ENCODE assay signal across 8 mouse cellular contexts in genomic region chr16:4558980-4559631, GRCm38 (mm10). TPM values are rescaled to one million over a fixed set of nuclear protein-coding genes. Genes with fewer than 3 reads are reported as not detected.
DNase-seq lines count a peak whose midpoint lies in the region; TF ChIP-seq lines count a peak whose summit lies in the region.

No protein-coding gene starts in this region.

- H3K4me3 ChIP-seq in cerebellum, adult 2 months (replicated peaks; ENCODE audit: insufficient read depth, low read depth, low read length) = peak overlapping the region; percentile 87
- H3K4me3 ChIP-seq in hindbrain, embryonic 10.5 days = peak overlapping the region; percentile 81

- WGBS in cerebellum, adult 2 months = under 1% methylated on average over 43 of the region's 43 CpGs
- WGBS in hindbrain, embryonic 10.5 days = under 1% methylated on average over 43 of the region's 43 CpGs

- H3K9me3 ChIP-seq in hindbrain, embryonic 10.5 days = no peaks in the 10 kb centered on the region

- no peaks in the 10 kb centered on the region for H3K4me1 ChIP-seq in cerebellum, adult 2 months (ENCODE audit: control insufficient read depth, insufficient read depth, low read length)
- peaks cover 24% of the 10 kb centered on the region for H3K4me1 ChIP-seq in hindbrain, embryonic 10.5 days (replicated peaks)

- DNase-seq in Muller cell, postnatal 12 days (ENCODE audit: inconsistent ontology term) = peak; percentile 60
- peak; percentile 71 to 80 for DNase-seq in cerebellum, adult 2 months
- DNase-seq in frontal cortex, adult 2 months (ENCODE audit: extremely low spot score in 1 of 2, low spot score in 1 of 2) = peak; percentile 34 to 66
- DNase-seq in hindbrain, embryonic 10.5 days (ENCODE audit: low spot score) = peak; percentile 78
- DNase-seq in layer of hippocampus, postnatal 36 days = peak; percentile 68 to 69
- peak; percentile 78 for DNase-seq in lung, postnatal 36 days
- DNase-seq in right cerebral cortex, adult 2 months (ENCODE audit: low spot score in 2 of 2) = peak; percentile 67 to 75
- DNase-seq in urinary bladder, postnatal 25 days (ENCODE audit: low spot score) = peak; percentile 58

- H3K27me3 ChIP-seq in cerebellum, adult 2 months (ENCODE audit: control insufficient read depth, insufficient read depth, low read length) = no peaks in the 10 kb centered on the region
- no peaks in the 10 kb centered on the region for H3K27me3 ChIP-seq in hindbrain, embryonic 10.5 days (ENCODE audit: insufficient read depth, poor library complexity, severe bottlenecking)

- peak overlapping the region; percentile 54 for H3K27ac ChIP-seq in cerebellum, adult 2 months (ENCODE audit: insufficient read depth, low read length)
- peak overlapping the region; percentile 96 for H3K27ac ChIP-seq in hindbrain, embryonic 10.5 days

- no peak for TF ChIP-seq CTCF in cerebellum, adult 2 months (IDR thresholded peaks at IDR 0.05; ENCODE audit: borderline replicate concordance, insufficient read depth, low read depth, low read length)

- TF ChIP-seq POLR2A in cerebellum, adult 2 months (IDR thresholded peaks at IDR 0.05; ENCODE audit: borderline replicate concordance, insufficient read depth, low read length) = no peak

- H3K36me3 ChIP-seq in hindbrain, embryonic 10.5 days = peaks cover 8% of the 10 kb centered on the region

RNA-seq across cellular contexts. Expression of gene Tfap4, which starts 0.5 kb away (rescaled TPM):
- polyA plus RNA-seq in cerebellum, adult 2 months (2012; rRNA removed) = 9.8 and 9.9 TPM in 2 replicates
- 6.9 and 7.2 TPM in 2 replicates for polyA plus RNA-seq in frontal cortex, adult 2 months (2012; rRNA removed)
- polyA plus RNA-seq in hindbrain, embryonic 10.5 days (2016; fragmentation: Nextera tagmentation; extraction: Ambion mirVana) = 21.3 and 27.5 TPM in 2 replicates
- 1 to 10 TPM; 4.3 to 4.7 TPM for total RNA-seq in layer of hippocampus, postnatal 36 days (2021)

RNA-seq across cellular contexts. Expression of gene Srl, which starts 17.5 kb away (rescaled TPM):
- polyA plus RNA-seq in cerebellum, adult 2 months (2012; rRNA removed) = 8.8 and 10.0 TPM in 2 replicates
- polyA plus RNA-seq in frontal cortex, adult 2 months (2012; rRNA removed) = 7.7 and 8.1 TPM in 2 replicates
- polyA plus RNA-seq in hindbrain, embryonic 10.5 days (2016; fragmentation: Nextera tagmentation; extraction: Ambion mirVana) = 22.8 and 23.4 TPM in 2 replicates
- total RNA-seq in layer of hippocampus, postnatal 36 days (2021) = 10 to 100 TPM; 13.6 to 14.1 TPM

RNA-seq across cellular contexts. Expression of gene Glis2, which starts 35.4 kb away (rescaled TPM):
- 16.0 and 19.5 TPM in 2 replicates for polyA plus RNA-seq in cerebellum, adult 2 months (2012; rRNA removed)
- 17.9 and 19.1 TPM in 2 replicates for polyA plus RNA-seq in frontal cortex, adult 2 months (2012; rRNA removed)
- polyA plus RNA-seq in hindbrain, embryonic 10.5 days (2016; fragmentation: Nextera tagmentation; extraction: Ambion mirVana) = 27.3 and 27.9 TPM in 2 replicates
- total RNA-seq in layer of hippocampus, postnatal 36 days (2021) = 10 to 100 TPM; 13.1 to 14.6 TPM

Comparison
In these comparisons a context has a peak if more than half of its experiments do, and no peak if none do; other contexts are left out.
1. Peak in every context shown above with its lines: DNase-seq, H3K4me3 ChIP-seq and H3K27ac ChIP-seq.